Mouse (Mus musculus) erythroblast, embryonic 14.5 days (primary cell): Measurements from ENCODE around the gene Med13. TPM values are rescaled to one million over a fixed set of nuclear protein-coding genes. Genes with fewer than 3 reads are reported as not detected.
"Not testable (repeated sequence)": the region's sequence is repeated elsewhere in the genome, so short reads cannot be mapped to it uniquely, and the experiment has no call there.

Experiments used
- H3K27me3 ChIP-seq: 2 replicates; pipeline ENCODE4 v1.6.1; 2012; ENCODE audit warnings: inconsistent platforms; ENCODE audit not compliant: control insufficient read depth
- H3K36me3 ChIP-seq: 2 replicates; pipeline ENCODE4 v1.6.1; 2012; ENCODE audit warnings: mild to moderate bottlenecking, inconsistent platforms; ENCODE audit not compliant: control insufficient read depth
- H3K4me1 ChIP-seq: 2 replicates; pipeline ENCODE4 v1.6.1; 2012; ENCODE audit warnings: inconsistent platforms; ENCODE audit not compliant: control insufficient read depth
- H3K4me3 ChIP-seq: replicated peaks from 2 replicates; pipeline ENCODE3; 2012; ENCODE audit warnings: moderate library complexity, mild to moderate bottlenecking, inconsistent platforms
- H3K9me3 ChIP-seq: 2 replicates; pipeline ENCODE4 v1.6.1; 2012; ENCODE audit warnings: low read length, inconsistent platforms, mixed read lengths; ENCODE audit not compliant: control insufficient read depth
- GATA1 ChIP-seq: IDR thresholded peaks from 2 replicates; pipeline ENCODE4 v1.6.1; 2012; ENCODE audit warnings: low read length, inconsistent platforms, mixed read lengths
- TAL1 ChIP-seq: IDR thresholded peaks from 3 replicates; pipeline ENCODE4 v1.6.1; 2012; ENCODE audit warnings: low read length, inconsistent platforms, mixed read lengths
- polyA plus RNA-seq: library from polyadenylated mRNA; stranded (reverse); fragments of >175 nt; gene quantifications from 2 replicates; pipeline ENCODE4 v1.2.3, GENCODE M21; 2012

Med13 gene
- polyA plus RNA-seq, 1 experiment: 0.42 TPM

DNA sequence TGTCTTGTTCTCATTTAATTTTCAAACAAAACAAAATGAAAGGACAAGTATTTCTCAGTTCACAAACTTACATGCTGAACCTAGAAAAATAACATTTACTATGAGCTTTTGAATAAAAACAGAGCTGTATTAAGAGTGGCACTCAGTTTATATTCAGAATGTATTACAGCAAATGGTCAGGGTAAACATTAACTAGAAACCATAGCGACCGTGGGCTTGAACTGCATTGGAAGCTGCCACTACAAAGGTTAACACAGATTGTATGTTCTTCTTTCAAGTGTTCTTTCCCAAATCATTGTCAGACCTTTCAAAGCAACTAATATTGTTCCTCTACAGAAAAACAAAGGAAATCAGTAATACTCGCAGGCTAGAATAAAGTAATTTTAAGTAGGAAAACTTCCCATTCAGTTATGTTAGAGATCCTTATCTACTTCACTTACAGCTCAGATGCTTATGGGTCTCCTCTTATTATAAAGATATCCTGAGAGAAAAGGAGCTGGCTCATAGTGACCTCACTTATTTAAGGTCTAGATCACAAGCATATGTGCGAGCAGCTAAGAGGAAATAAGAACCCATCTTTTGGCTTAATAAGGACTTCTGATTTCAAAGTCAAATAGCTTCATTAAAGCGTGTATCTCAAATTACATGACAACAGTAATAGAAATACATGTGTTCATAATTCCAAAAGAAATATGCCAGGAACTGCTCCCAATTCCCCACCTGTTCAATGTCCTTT is 9.8 kb downstream of the Med13 start:
- H3K9me3 ChIP-seq: no peaks in the 10 kb centered on the region
- no peaks in the 10 kb centered on the region for H3K27me3 ChIP-seq
- peaks cover 11% of the 10 kb centered on the region for H3K4me1 ChIP-seq
- TF ChIP-seq TAL1 (no peak), GATA1 (no peak)
- H3K4me3 ChIP-seq: no peak overlapping the region
- peaks cover 74% of the 10 kb centered on the region for H3K36me3 ChIP-seq

DNA sequence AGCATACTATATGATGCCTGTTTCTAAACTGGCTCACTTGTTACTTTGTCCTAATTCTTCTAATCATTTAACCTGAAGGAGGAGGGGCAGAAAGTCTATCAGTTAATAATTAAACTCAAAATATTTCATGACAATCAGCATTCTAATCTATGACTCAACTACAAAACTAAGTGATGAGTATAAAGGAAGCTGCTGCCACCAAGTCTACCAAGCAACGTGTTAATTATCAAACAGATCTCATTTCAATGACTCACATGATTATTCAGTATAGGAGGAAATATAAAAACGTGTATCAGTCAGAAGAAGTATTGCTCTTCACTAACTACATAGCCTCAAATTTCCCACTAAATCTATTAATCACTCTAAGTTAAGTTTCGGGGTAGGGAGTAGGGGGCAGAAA is 10.9 kb downstream of the Med13 start:
- H3K9me3 ChIP-seq: no peaks in the 10 kb centered on the region
- peaks cover 8% of the 10 kb centered on the region for H3K4me1 ChIP-seq
- H3K36me3 ChIP-seq: peaks cover 74% of the 10 kb centered on the region
- no peak overlapping the region for H3K4me3 ChIP-seq
- TF ChIP-seq GATA1 (no peak), TAL1 (no peak)
- H3K27me3 ChIP-seq: no peaks in the 10 kb centered on the region

DNA sequence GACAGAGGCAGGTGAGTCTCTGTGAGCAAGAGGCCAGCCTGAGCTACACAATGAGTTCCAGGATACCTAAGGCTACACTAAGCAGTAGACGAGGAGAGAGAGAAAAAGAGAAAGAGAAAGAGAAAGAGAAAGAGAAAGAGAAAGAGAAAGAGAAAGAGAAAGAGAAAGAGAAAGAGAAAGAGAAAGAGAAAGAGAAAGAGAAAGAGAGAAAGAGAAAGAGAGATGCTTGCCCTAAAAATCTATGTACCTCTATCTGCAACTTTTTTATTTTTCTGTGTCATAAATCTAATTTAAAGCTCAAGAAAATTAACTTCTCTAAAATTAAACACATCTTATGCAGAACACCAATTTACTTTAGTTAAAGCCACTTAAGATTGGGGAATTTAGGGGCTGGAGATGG is 12.5 kb downstream of the Med13 start:
- not testable (repeated sequence) for H3K27me3 ChIP-seq, H3K4me3 ChIP-seq, H3K9me3 ChIP-seq, H3K4me1 ChIP-seq
- peaks cover 75% of the 10 kb centered on the region for H3K36me3 ChIP-seq

DNA sequence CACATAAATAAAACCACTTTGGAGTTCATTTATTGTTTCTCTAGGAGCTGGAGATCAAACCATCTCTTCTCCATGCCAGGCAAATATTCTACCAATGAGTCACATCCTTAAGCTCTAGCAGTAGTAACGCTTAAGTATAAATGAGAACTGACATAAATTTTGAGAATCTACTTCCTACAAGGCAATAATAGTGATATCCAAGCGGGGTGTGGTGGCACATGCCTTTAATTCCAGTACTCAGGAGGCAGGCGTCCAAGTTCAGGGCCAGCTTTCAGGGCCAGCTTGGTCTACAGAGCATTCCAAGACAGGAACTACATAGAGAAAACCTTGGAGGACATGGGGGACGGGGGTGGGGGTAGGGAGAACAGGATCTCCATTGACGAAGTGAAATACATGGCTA is 33.2 kb downstream of the Med13 start:
- no peak for TF ChIP-seq TAL1
- no peak for TF ChIP-seq GATA1
- H3K4me3 ChIP-seq: no peak overlapping the region
- H3K27me3 ChIP-seq: no peaks in the 10 kb centered on the region
- H3K4me1 ChIP-seq: no peaks in the 10 kb centered on the region
- peaks cover 71% of the 10 kb centered on the region for H3K36me3 ChIP-seq
- no peaks in the 10 kb centered on the region for H3K9me3 ChIP-seq

DNA sequence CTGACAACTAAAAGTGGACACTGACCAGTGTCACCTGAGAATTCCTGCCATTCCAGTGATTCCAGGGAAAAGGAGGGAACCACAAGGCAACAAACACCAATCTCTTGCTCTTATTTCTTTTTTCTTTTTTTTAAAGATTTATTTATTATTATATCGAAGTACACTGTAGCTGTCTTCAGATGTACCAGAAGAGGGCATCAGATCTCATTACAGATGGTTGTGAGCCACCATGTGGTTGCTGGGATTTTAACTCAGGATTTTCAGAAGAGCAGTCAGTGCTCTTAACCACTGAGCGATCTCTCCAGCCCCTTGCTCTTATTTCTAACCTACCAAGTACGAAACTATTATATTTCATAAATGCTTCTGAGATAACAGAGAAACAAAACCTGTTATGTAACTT is 42.4 kb downstream of the Med13 start:
- not testable (repeated sequence) for H3K4me1 ChIP-seq, H3K27me3 ChIP-seq, H3K9me3 ChIP-seq, H3K4me3 ChIP-seq
- peaks cover 69% of the 10 kb centered on the region for H3K36me3 ChIP-seq

DNA sequence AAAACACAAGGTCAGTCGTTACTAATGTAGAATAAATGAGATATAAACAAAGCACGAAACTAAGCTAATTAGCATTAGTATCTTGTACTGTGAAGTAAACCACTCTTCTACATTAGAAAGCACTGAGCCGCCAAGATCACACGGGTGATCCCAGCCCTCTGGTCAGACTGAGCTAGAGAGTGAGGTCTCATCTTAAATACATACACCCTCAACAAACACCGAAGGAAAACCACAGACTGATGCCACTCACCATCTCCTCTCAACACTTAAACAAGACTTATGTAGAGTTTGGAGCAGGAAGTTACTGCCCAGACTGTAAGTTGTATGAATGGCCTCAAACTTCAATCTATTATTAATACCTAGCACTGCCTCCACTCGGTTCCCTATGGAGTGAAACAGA is 47.1 kb downstream of the Med13 start:
- Histone ChIP-seq H3K27me3 (no peaks in the 10 kb centered on the region), H3K9me3 (no peaks in the 10 kb centered on the region), H3K36me3 (peaks cover 65% of the 10 kb centered on the region), H3K4me1 (no peaks in the 10 kb centered on the region), H3K4me3 (no peak overlapping the region)
- TF ChIP-seq GATA1 (no peak), TAL1 (no peak)

DNA sequence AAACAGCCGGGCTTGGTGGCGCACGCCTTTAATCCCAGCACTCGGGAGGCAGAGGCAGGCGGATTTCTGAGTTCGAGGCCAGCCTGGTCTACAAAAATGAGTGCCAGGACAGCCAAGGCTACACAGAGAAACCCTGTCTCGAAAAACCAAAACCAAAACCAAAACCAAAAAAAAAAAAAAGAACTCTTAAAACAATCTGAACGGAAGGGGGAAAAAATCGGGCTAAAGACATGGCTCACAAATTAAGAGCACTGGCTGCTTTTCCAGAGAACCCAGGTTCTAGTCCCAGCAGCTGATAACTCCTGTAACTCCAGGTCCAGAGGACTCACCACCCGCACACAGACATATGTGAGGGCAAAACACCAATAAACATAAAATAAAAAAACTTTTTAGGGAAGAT is 65.2 kb downstream of the Med13 start:
- H3K9me3 ChIP-seq, H3K4me1 ChIP-seq, H3K27me3 ChIP-seq, H3K4me3 ChIP-seq: not testable (repeated sequence)
- peaks cover 81% of the 10 kb centered on the region for H3K36me3 ChIP-seq

DNA sequence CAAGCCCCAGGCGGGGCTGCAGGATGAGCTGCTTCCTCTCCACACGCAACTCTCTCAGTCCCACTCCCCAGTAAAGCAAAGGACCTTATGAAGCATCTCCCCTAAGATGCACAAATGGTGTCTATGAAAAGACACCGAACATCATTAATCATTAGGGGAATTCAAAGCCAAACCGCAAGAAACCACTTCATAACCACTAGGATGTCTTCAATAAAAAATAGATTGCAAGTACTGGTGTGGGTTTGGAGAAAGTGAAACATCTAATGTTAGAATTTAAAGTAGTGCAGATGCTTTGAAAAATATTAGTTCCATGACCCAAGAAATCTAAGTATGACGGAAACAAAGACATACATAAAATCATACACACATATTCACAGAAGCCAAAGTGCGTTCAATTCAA is 65.7 kb downstream of the Med13 start:
- H3K27me3 ChIP-seq: no peaks in the 10 kb centered on the region
- H3K9me3 ChIP-seq: no peaks in the 10 kb centered on the region
- peaks cover 2% of the 10 kb centered on the region; the same call in 1 of the 2 replicates for H3K4me1 ChIP-seq
- H3K4me3 ChIP-seq: no peak overlapping the region
- peaks cover 81% of the 10 kb centered on the region for H3K36me3 ChIP-seq
- TF ChIP-seq TAL1 (no peak), GATA1 (no peak)

DNA sequence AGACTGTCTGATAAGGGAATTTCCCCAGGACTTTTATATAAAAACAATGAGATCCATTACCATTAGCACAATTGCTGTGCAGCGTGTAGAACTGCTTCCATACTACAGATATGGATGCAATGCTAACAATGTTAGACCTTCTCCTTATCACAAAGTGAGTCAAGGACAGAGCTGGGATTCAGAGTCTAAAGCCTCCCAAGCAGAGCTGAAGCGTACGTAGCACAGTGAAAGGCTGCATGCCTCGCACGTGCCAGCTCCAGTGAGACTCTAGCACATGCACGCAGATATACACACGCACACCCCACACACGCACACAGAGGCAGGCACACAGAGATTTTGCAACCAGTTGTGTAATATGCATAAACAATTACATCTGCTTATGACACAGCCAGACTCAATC is 71.7 kb downstream of the Med13 start:
- Histone ChIP-seq H3K36me3 (peaks cover 96% of the 10 kb centered on the region), H3K4me1 (no peaks in the 10 kb centered on the region), H3K27me3 (no peaks in the 10 kb centered on the region), H3K4me3 (no peak overlapping the region), H3K9me3 (no peaks in the 10 kb centered on the region)
- TF ChIP-seq TAL1 (no peak), GATA1 (no peak)

DNA sequence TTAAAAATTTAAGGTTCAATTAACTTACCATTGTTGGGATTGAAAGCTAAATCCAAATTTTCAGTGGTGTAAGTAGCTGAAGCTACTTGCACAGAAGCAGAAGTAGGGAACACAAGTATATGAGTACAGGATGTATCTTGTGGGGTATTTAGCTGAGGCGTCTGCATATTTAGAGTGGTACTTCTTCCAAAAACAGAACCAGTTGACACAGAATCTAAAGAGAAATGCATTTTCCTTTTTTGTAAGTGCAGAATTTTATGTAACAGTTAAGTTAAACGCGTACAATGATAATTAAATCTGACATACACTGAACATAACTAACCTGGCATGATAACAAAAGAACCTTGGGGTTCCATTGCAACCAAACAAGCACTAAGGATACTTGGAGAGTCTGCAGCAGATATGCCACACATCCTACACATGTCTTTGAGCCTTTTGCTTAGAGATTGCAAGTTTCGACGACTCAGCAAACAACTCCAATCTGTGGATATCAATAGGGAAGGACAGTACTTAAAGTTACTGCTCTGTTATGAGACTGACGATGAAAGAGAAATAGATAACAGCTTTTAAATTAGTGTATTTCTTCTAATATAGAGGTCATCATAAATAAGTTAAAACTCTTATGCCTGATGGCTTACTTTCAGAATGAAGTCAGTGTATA is 78.8 kb downstream of the Med13 start:
- H3K27me3 ChIP-seq: no peaks in the 10 kb centered on the region
- TF ChIP-seq TAL1: no peak
- H3K4me1 ChIP-seq: no peaks in the 10 kb centered on the region
- H3K4me3 ChIP-seq: no peak overlapping the region
- H3K36me3 ChIP-seq: peaks cover 97% of the 10 kb centered on the region
- no peaks in the 10 kb centered on the region for H3K9me3 ChIP-seq
